In the genomic region with DNA sequence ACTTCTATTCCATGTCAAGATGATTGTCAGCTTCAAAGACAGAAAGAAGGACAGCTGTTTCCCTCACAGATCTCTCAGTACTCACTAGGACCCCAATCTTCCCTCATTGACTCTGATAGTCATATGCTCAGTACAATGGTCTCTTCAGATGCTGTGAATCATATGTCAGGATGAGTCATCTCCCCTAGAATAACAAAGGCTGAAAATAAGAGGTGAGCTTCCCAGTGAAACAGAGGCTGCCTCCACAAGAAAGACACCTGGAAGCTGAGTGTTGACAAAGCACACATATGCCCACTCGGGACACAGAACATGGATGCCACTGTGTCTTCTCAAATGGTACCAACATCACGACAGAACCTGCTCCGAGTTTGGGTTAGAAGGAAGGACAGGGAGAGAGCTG, we compare ENCODE assay signal across 11 mouse cellular contexts.
"Had no signal": no experiment of that assay in that cellular context is flagged by ENCODE, and none has a peak within 500 bp of the region (broad histone marks: within the 10 kb centered on the region; RNA-seq: fewer than 3 reads in every experiment).

No protein-coding gene starts in this region.

- H3K36me3 ChIP-seq: kidney, embryonic 15.5 days; limb, embryonic 13.5 days; midbrain, embryonic 10.5 days; neural tube, embryonic 15.5 days had no signal

- DNase-seq: kidney, postnatal 14 days; lung, adult 18-20 months; midbrain, embryonic 14.5 days; thymus, postnatal 4 days had no signal

- H3K4me3 ChIP-seq: kidney, embryonic 15.5 days; limb, embryonic 13.5 days; midbrain, embryonic 10.5 days; myocyte; neural tube, embryonic 15.5 days had no signal

- H3K27me3 ChIP-seq: kidney, embryonic 15.5 days; limb, embryonic 13.5 days; neural tube, embryonic 15.5 days had no signal

- H3K27ac ChIP-seq: kidney, embryonic 15.5 days; limb, embryonic 13.5 days; liver, embryonic 14.5 days; midbrain, embryonic 10.5 days; neural tube, embryonic 15.5 days; stomach, postnatal 0 days had no signal
